Mouse (Mus musculus) liver, adult 2 months (tissue): ENCODE measurements around the gene Zfp771.
"Not testable (repeated sequence)": the region's sequence is repeated elsewhere in the genome, so short reads cannot be mapped to it uniquely, and the experiment has no call there.

ENCODE experiments used
- CTCF ChIP-seq: fragments of 200-500 bp; IDR thresholded peaks from 2 replicates; pipeline ENCODE4 v1.5.1; 2011; ENCODE audit warnings: low read depth, low read length, control low read depth
- POLR2A ChIP-seq: fragments of 200-500 bp; IDR thresholded peaks from 2 replicates; pipeline ENCODE4 v1.6.1; 2011; ENCODE audit warnings: low read length, control low read depth; ENCODE audit not compliant: insufficient read depth; ENCODE audit errors: extremely low read depth

DNA sequence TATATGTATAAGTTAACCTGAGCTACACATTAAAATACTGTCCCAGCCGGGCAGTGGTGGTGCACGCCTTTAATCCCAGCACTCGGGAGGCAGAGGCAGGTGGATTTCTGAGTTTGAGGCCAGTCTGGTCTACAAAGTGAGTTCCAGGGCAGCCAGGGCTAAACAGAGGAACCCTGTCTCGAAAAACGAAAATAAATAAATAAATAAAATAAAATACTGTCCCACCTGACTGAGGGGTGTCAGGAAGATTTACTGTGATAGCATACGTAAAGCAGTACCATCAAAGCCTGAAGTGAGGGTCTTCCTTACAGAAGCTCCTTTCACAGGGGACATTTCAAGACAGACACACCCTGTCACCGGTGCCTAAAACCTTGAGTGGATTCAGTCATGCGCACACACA lies 6.4 kb downstream of the Zfp771 start:
- not testable (repeated sequence) for TF ChIP-seq POLR2A, CTCF
